Mouse (Mus musculus) spleen, adult 12 weeks (tissue): Measurements from ENCODE around the gene Enah.

Source experiments
- DNase-seq: peaks from one replicate; pipeline ENCODE4 v3.0.0; 2022; ENCODE audit warnings: low spot score

Gene Enah

DNA sequence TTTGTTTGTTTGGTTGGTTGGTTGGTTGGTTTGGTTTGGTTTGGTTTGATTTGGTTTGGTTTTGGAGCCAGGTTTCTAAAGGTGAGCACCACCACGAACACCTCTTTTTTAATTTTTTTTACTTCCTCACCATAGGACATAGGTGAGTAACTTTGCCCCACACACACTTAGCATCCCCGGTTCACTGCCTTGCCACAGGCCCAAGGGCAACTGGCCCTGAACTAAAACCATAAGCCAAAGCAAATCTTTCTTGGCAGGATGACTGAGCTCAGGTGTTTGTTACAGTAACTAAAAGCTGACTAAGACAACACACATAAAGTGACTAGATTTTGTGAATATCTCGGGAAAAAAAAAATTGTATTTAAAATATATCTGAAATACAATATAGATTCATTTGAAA, 172.4 kb downstream of the Enah start:
- no peak for DNase-seq
